Mouse (Mus musculus) E14TG2a.4 (cell line): ENCODE measurements around the gene Tgm2.

Source experiments
- CTCF ChIP-seq: conservative IDR thresholded peaks from 2 replicates; pipeline ENCODE4 v1.5.1; 2014; ENCODE audit warnings: low read length
- NANOG ChIP-seq: IDR thresholded peaks from 2 replicates; pipeline ENCODE4 v1.6.1; 2014; ENCODE audit warnings: borderline replicate concordance, low read length, mixed read lengths
- POU5F1 ChIP-seq: IDR thresholded peaks from 2 replicates; pipeline ENCODE4 v1.6.1; 2014; ENCODE audit warnings: low read length, borderline replicate concordance

DNA sequence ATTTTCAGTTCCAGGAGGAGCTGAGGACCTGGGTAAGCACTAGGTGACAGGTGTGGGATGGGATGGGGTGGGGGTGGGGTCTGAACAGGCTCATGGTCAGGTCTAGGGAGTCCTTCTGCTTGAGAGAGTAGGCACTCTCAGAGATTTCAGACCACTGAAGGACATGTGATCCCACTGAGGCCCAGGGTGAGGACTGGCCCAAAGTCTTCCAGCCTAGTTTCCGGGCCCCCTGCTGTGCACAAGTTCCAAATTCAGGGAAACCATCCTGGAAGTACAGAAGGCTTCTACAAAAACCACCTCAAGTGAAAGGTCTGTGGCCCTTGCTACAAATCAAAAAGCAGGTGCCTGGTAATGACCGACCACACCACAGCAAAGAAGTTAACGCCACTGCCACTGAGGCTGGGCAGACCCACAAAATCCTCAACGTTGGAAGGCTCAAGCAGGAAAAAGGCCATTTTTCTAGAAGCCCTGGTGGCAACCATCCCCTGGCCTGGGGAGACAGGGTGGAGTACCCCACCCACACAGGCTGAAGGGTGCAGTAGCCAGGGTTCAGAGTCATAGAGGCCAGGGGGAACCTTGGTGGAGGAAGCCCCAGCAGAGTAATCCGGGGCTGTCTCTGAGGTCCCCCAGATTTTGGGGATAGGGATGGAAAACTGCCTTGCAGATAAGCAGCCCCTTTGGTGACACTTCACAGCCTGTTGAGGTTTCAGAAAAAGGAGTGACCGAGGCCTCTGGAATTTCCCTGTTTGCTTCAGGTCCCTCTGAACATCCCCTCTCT lies 1.3 kb downstream of the Tgm2 start:
- no peak for TF ChIP-seq CTCF
- TF ChIP-seq POU5F1 = no peak
- TF ChIP-seq NANOG = no peak
